Mouse (Mus musculus): ENCODE measurements around the gene Scgb1c1. TPM values are rescaled to one million over a fixed set of nuclear protein-coding genes. Genes with fewer than 3 reads are reported as not detected.

The Scgb1c1 gene
- polyA plus RNA-seq, 1 experiment from 2014 or later: not detected

DNA sequence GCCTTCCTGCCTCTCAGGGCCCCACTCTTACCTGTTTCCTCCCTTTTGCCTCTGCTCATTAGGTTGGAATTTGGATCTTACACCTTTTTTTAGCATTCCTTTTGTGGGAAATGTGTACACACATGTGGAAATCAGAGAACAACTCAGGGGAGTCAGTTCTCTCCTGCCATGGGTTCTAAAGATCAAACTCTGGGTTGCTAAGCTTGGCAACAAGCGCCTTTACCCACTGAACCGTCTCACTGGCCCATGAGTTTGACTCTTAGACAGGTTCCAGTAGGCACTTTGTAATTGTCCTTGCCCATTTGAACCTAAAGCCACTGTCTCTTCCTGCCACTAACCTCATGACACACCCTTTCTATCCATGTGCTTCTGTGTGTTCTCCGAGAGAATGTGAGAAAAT is 49.3 kb downstream of the Scgb1c1 start:
- H3K27me3 ChIP-seq: no peaks in the 10 kb centered on the region

More for the DNA sequence above, 49.3 kb downstream of the Scgb1c1 start:
- Histone ChIP-seq H3K36me3 (peaks cover 69% of the 10 kb centered on the region), H3K9me3 (no peaks in the 10 kb centered on the region), H3K4me3 (no peak overlapping the region), H3K27ac (replicated peaks) (no peak overlapping the region), H3K9ac (replicated peaks) (no peak overlapping the region), H3K4me2 (replicated peaks) (no peak overlapping the region), H3K4me1 (no peaks in the 10 kb centered on the region)
- 96% methylated on average over 3 of the region's 3 CpGs for WGBS
- no peak for ATAC-seq (replicated peaks)

Other genes with a start within 250 kb of the Scgb1c1 start
- 0.03 TPM in 1 of 2 replicates, not detected in the other for gene Olfr46, start 244.3 kb upstream of the Scgb1c1 start, polyA plus RNA-seq (2015; fragmentation: Nextera tagmentation; extraction: Ambion mirVana)
- gene Olfr61, start 216.6 kb upstream of the Scgb1c1 start, polyA plus RNA-seq (2015; fragmentation: Nextera tagmentation; extraction: Ambion mirVana): not detected in 2 replicates
- not detected in 2 replicates for gene Olfr53, start 199.1 kb upstream of the Scgb1c1 start, polyA plus RNA-seq (2015; fragmentation: Nextera tagmentation; extraction: Ambion mirVana)
- gene Olfr539, start 185.6 kb upstream of the Scgb1c1 start, polyA plus RNA-seq (2015; fragmentation: Nextera tagmentation; extraction: Ambion mirVana): 0.01 TPM in 1 of 2 replicates, not detected in the other
- gene Olfr45, start 163.6 kb upstream of the Scgb1c1 start, polyA plus RNA-seq (2015; fragmentation: Nextera tagmentation; extraction: Ambion mirVana): not detected in 2 replicates
- not detected in 2 replicates for gene Olfr541, start 148.3 kb upstream of the Scgb1c1 start, polyA plus RNA-seq (2015; fragmentation: Nextera tagmentation; extraction: Ambion mirVana)
- not detected in 2 replicates for gene Cyp2e1, start 81.8 kb upstream of the Scgb1c1 start, polyA plus RNA-seq (2015; fragmentation: Nextera tagmentation; extraction: Ambion mirVana)
- 0.13 and 0.55 TPM in 2 replicates for gene Syce1, start 57.7 kb upstream of the Scgb1c1 start, polyA plus RNA-seq (2015; fragmentation: Nextera tagmentation; extraction: Ambion mirVana)
- 11.1 and 12.7 TPM in 2 replicates for gene Zfp941, start 23.4 kb upstream of the Scgb1c1 start, polyA plus RNA-seq (2015; fragmentation: Nextera tagmentation; extraction: Ambion mirVana)
- gene Urah, start 10.5 kb upstream of the Scgb1c1 start, polyA plus RNA-seq (2015; fragmentation: Nextera tagmentation; extraction: Ambion mirVana): not detected in 2 replicates
- gene Odf3, start 2.3 kb downstream of the Scgb1c1 start, polyA plus RNA-seq (2015; fragmentation: Nextera tagmentation; extraction: Ambion mirVana): 0.10 TPM in 1 of 2 replicates, not detected in the other
- gene Gm45785, start 10.8 kb downstream of the Scgb1c1 start, polyA plus RNA-seq (2015; fragmentation: Nextera tagmentation; extraction: Ambion mirVana): not detected in 2 replicates
- gene Ric8a, start 11.4 kb downstream of the Scgb1c1 start, polyA plus RNA-seq (2015; fragmentation: Nextera tagmentation; extraction: Ambion mirVana): 91.2 and 96.9 TPM in 2 replicates
- gene Bet1l, start 12.0 kb downstream of the Scgb1c1 start, polyA plus RNA-seq (2015; fragmentation: Nextera tagmentation; extraction: Ambion mirVana): 44.3 and 46.9 TPM in 2 replicates
- gene Psmd13, start 36.4 kb downstream of the Scgb1c1 start, polyA plus RNA-seq (2015; fragmentation: Nextera tagmentation; extraction: Ambion mirVana): 283 and 287 TPM in 2 replicates
- 33.6 and 36.5 TPM in 2 replicates for gene Sirt3, start 36.8 kb downstream of the Scgb1c1 start, polyA plus RNA-seq (2015; fragmentation: Nextera tagmentation; extraction: Ambion mirVana)
- not detected in 2 replicates for gene Cox8b, start 54.9 kb downstream of the Scgb1c1 start, polyA plus RNA-seq (2015; fragmentation: Nextera tagmentation; extraction: Ambion mirVana)
- 0.24 and 0.28 TPM in 2 replicates for gene Nlrp6, start 75.4 kb downstream of the Scgb1c1 start, polyA plus RNA-seq (2015; fragmentation: Nextera tagmentation; extraction: Ambion mirVana)
- 8.5 and 8.7 TPM in 2 replicates for gene Pgghg, start 95.8 kb downstream of the Scgb1c1 start, polyA plus RNA-seq (2015; fragmentation: Nextera tagmentation; extraction: Ambion mirVana)
- gene Ifitm5, start 104.7 kb downstream of the Scgb1c1 start, polyA plus RNA-seq (2015; fragmentation: Nextera tagmentation; extraction: Ambion mirVana): 0.51 and 0.70 TPM in 2 replicates
- not detected in 2 replicates for gene Gm45717, start 110.4 kb downstream of the Scgb1c1 start, polyA plus RNA-seq (2015; fragmentation: Nextera tagmentation; extraction: Ambion mirVana)
- gene Ifitm2, start 110.4 kb downstream of the Scgb1c1 start, polyA plus RNA-seq (2015; fragmentation: Nextera tagmentation; extraction: Ambion mirVana): 126 and 142 TPM in 2 replicates
- gene Ifitm1, start 121.7 kb downstream of the Scgb1c1 start, polyA plus RNA-seq (2015; fragmentation: Nextera tagmentation; extraction: Ambion mirVana): 6.5 and 7.6 TPM in 2 replicates
- gene Ifitm3, start 165.2 kb downstream of the Scgb1c1 start, polyA plus RNA-seq (2015; fragmentation: Nextera tagmentation; extraction: Ambion mirVana): 21.7 and 24.9 TPM in 2 replicates
- not detected in 2 replicates for gene Ifitm6, start 172.4 kb downstream of the Scgb1c1 start, polyA plus RNA-seq (2015; fragmentation: Nextera tagmentation; extraction: Ambion mirVana)
- not detected in 2 replicates for gene Gm17387, start 183.6 kb downstream of the Scgb1c1 start, polyA plus RNA-seq (2015; fragmentation: Nextera tagmentation; extraction: Ambion mirVana)
- gene B4galnt4, start 215.6 kb downstream of the Scgb1c1 start, polyA plus RNA-seq (2015; fragmentation: Nextera tagmentation; extraction: Ambion mirVana): 47.3 and 50.0 TPM in 2 replicates
- gene Pkp3, start 232.7 kb downstream of the Scgb1c1 start, polyA plus RNA-seq (2015; fragmentation: Nextera tagmentation; extraction: Ambion mirVana): not detected in 2 replicates

Data from forebrain, embryonic 15.5 days (tissue).